Mouse (Mus musculus) C2C12 (cell line): Measurements from ENCODE around the gene Chaf1b.

ENCODE experiments used
- CEBPB ChIP-seq: IDR thresholded peaks from one replicate; pipeline ENCODE4 v1.6.1; 2011; ENCODE audit warnings: low read depth, mild to moderate bottlenecking, control low read depth, moderate library complexity
- CTCF ChIP-seq: IDR thresholded peaks from one replicate; pipeline ENCODE4 v1.5.1; 2011; ENCODE audit not compliant: control insufficient read depth, insufficient read depth, insufficient read length
- MAX ChIP-seq: IDR thresholded peaks from one replicate; pipeline ENCODE4 v1.6.1; 2011; ENCODE audit warnings: mild to moderate bottlenecking, control low read depth
- MYOG ChIP-seq: IDR thresholded peaks from one replicate; pipeline ENCODE4 v1.6.1; 2011; ENCODE audit not compliant: control insufficient read depth, insufficient read length; ENCODE audit errors: extremely low read depth
- USF1 ChIP-seq: IDR thresholded peaks from one replicate; pipeline ENCODE4 v1.6.1; 2011; ENCODE audit warnings: low read depth, mild to moderate bottlenecking, control low read depth, moderate library complexity

DNA sequence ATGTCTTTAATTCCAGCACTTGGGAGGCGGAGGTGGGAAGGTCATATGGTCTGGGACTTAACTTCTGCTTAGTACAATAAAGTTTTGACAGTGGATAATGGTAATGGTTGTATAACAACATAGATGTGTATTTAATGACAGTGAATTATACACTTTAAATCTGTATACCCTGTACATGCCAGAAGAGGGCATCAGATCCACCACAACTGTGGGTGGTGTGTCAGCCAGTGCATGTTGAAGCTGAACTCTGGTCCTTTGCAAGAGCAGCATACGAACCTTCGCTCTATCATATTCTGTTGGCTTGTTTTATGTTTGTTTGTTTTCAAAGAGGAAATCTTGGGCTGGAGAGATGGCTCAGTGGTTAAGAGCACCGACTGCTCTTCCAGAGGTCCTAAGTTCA, 63.7 kb downstream of the Chaf1b start:
- no peak for TF ChIP-seq USF1
- TF ChIP-seq CTCF: no peak
- no peak for TF ChIP-seq MYOG
- TF ChIP-seq MAX: no peak
- no peak for TF ChIP-seq CEBPB
